Mouse (Mus musculus) cerebellum, adult 11-12 months (tissue): ENCODE data around the gene Zan.

Experiments used
- DNase-seq: peaks from one replicate; pipeline ENCODE4 v3.0.0; 2022

Gene Zan

GRCm38 (mm10) chr5:137410066-137410465, 66.8 kb downstream of the Zan start:
- no peak for DNase-seq

- no peak for DNase-seq
Measured at GRCm38 (mm10) chr5:137409451-137409850, 67.4 kb downstream of the Zan start.

GRCm38 (mm10) chr5:137404081-137404480, 72.8 kb downstream of the Zan start:
- no peak for DNase-seq

- DNase-seq = no peak
Measured at GRCm38 (mm10) chr5:137394456-137394855, 82.4 kb downstream of the Zan start.

- DNase-seq = no peak
Measured at GRCm38 (mm10) chr5:137391641-137392040, 85.2 kb downstream of the Zan start.

- no peak for DNase-seq
Measured at GRCm38 (mm10) chr5:137386712-137387111, 90.2 kb downstream of the Zan start.

DNA sequence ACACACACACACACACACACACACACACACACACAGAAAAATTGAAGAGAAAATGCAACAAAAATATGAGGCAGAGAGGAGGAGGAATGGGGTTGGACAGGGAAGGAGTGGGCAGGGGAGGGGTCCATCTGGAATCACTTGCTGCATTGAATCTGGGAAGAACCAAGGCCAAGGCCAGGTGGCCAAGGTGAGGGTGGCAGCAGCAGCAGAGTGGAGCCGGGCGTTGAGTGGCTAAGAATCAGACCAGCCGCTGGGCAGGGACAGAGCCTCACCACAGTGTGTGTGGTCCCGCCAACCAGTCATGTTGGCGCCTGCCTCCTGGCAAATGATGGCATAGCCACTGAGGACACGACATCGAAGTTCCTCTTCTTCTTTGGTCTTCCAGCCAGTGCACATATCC, 93.4 kb downstream of the Zan start:
- DNase-seq = no peak

DNA sequence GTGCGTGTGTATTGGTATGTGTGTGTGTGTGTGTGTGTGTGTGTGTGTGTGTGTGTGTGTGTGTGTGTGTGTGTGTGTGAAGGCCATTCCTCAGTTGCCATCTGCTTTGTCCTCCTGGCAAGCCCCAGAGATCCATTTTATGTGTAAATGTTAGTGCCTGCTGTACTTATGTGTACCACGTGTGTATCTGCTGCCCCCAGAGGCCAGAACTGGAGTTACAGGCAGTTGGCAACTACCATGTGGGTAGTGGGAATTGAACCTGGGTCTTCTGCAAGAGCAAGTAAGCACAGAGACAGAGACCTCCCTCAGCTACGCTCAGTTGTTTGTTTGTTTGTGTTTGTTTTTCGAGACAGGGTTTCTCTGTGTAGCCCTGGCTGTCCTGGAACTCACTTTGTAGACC, 95.7 kb downstream of the Zan start:
- peak; percentile 24 for DNase-seq

GRCm38 (mm10) chr5:137377603-137378002, 99.3 kb downstream of the Zan start:
- DNase-seq = no peak

DNA sequence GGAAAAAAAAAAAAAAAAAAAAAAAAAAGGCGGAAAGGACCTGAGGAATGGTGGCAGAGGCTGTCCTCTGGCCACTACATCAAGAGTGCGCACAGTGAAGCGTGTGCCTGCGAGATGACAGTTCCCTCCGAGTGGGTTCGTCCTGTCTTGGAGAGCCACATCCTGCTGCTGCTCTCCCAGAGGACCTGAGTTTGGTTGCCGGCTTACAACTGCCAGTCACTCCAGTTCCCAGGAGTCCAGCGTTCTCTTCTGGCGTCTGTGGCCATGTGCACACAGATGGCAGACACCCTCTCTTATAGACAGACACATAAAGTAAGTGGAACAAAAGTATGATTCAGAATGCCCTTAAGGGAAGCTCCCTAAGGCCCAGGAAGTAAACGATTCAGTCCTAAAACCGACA, 99.7 kb downstream of the Zan start:
- no peak for DNase-seq

DNA sequence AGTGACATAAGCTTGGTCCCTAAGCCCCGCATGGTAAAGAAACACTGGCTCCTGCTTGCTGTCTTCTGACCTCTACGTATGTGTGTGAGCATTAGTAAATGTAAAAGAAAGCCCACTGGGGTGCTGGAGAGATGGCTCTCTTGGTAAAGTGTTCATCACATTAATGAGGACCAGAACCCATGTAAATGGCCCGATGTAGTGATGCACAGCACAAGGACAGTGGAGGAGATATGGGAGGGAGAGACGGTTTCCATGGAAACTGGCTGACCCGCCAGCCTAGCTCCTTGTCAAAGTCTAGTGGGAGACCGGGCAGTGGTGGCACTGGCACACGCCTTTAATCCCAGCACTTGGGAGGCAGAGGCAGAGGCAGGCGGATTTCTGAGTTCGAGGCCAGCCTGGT, 100.1 kb downstream of the Zan start:
- DNase-seq = no peak

DNA sequence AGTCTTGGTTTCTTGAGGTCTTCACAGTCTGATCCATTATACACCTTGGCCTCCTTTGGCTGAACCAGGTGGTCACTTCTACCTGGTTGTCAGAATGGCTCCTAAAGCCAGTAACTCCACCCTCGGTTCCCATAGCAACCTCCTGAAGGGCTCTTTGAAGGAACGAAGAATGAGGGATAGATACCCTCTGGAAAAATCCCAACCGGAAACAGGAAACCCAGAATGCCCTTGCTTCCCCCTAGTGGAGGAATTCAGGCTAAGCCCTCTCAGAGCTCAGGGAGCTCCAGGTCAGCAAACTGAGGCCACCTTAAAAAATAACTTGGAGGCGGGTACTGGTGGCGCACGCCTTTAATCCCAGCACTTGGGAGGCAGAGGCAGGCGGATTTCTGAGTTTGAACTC, 100.7 kb downstream of the Zan start:
- DNase-seq = no peak

GRCm38 (mm10) chr5:137375627-137376026, 101.2 kb downstream of the Zan start:
- DNase-seq = no peak

DNA sequence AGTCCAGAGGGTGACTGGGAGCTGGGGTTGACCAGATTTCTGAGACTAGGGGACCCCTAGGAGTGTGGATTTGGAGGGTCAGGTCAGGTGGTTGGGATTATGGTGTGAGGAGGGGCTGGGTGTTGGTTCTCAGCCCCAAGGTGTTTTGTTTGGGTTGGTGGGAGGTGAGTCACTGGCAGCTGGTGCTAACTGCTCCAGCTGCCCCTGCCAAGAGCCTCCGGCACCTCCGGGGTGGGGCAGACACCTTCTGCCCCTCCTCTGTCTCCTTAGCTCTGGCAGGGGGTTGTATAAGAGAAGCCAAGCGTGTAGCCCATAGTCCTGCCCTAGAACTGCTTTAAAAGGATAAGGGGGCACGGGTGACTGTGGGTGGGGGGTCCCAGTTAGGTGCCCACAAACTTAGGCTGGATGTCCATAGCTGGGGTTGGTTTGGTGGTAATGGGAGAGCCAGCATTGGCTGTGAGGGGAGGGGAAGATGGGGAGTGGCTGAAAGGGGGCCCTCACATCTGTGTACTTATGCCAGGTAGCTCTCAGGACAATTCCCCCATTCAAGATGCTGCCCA, 102.3 kb downstream of the Zan start:
- DNase-seq = no peak

GRCm38 (mm10) chr5:137373371-137373950, 103.4 kb downstream of the Zan start:
- DNase-seq = no peak

DNA sequence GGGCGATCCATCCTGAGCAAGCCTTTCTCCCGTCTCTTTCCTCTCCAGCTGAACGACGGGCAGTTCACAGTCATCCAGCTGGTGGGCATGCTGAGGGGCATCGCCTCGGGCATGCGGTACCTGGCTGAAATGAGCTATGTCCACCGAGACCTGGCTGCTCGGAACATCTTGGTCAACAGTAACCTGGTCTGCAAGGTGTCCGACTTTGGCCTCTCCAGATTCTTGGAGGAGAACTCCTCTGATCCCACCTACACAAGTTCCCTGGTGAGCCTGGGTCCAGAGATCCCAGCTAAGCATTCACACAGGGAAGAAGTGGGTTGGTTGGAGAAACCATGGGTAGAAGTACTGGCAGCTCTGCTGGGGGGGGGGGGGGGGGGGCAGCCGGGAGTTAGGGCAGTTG, 107.2 kb downstream of the Zan start:
- no peak for DNase-seq

DNA sequence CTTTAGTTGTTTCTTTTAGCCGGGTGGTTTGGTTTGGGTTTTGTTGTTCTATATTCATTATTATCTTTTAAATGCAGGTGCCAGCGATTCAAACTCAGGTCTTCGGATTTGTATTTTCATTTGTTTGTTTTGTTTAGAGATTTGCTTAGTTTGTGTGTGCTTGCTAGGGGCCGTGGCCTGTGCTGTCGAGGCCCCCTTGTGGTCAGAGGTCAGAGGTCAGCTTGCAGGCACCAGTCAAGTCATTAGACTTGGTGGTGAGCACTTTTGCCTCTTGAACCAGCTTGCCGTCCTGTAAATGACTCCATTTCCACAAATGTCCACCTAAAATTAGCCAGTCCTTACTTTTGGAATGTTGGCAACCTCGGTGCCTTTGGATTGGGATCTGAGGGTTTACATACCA, 118.5 kb downstream of the Zan start:
- DNase-seq = no peak

GRCm38 (mm10) chr5:137354091-137354490, 122.8 kb downstream of the Zan start:
- DNase-seq = no peak

GRCm38 (mm10) chr5:137352011-137352975, 124.6 kb downstream of the Zan start:
- no peak for DNase-seq

DNA sequence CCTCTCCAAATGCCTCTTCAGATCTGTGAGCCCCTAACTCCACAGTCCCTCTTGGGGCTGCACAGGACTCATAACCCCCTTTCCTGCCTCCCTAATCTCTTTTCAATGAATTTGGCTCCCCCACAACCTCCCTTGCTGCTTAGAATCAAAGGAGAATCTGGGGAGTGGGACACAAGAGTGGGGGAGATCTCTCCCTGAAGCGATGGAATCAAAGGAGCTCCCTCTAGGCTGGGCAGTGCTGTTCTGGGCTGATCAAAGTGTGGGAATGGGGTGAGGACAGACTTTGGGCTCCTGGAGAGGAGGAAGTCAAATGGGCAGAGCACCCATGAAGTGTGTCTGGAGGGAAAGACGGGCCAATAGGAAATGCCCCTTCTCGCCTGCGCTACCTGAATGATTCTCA, 125.5 kb downstream of the Zan start:
- no peak for DNase-seq

GRCm38 (mm10) chr5:137351058-137351380, 125.8 kb downstream of the Zan start:
- no peak for DNase-seq

DNA sequence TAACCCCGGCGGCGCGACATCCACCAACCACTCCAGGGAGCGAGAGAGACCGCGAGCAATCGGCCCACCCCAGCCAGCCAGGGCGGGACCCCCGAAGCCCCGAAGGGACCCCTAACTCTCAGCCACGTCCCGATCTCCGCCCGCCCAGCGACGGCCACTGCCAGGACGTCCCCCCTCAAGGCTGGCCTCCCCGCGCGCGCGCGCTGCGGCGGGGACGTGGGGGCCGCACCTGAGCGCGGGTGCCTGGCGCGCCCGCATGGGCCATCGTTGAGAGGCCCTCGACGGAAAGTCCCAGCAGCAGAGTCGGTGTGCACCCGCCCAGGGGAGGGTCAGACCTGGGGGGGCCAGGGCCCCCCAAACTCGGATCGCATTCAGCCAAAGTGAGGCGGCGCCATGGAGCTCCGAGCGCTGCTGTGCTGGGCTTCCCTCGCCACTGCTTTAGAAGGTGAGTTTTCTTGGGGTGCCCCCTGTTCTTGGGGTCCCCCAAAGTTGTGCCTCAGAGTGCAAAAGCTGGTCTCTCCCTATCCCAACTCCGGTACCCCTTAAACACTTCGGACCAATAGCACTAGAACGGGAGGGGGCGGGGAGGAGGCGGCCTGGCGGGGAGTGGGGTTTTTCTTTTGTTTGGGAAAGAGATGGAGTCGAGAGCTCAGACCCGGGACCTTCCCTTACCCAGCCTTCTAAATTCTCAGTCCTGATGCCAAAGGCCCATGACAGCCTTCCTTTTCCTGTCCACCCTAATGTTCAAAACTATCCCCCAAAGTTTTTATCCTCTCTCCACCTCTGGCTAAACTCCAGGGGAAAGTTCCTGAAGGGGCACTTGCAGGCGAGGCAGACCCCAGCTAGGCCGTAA, 126.4 kb downstream of the Zan start:
- DNase-seq = no peak
